ENCODE assay signal across 12 mouse cellular contexts in genomic region chr8:97252232-97252631, GRCm38 (mm10).
"Had no signal": no experiment of that assay in that cellular context is flagged by ENCODE, and none has a peak within 500 bp of the region (broad histone marks: within the 10 kb centered on the region; RNA-seq: fewer than 3 reads in every experiment).

No protein-coding gene starts in this region.

- H3K9ac ChIP-seq: limb, embryonic 12.5 days; liver, embryonic 14.5 days; neural tube, embryonic 15.5 days had no signal

- H3K4me1 ChIP-seq: midbrain, embryonic 10.5 days; neural tube, embryonic 15.5 days had no signal

- H3K4me2 ChIP-seq: limb, embryonic 12.5 days had no signal

- H3K27me3 ChIP-seq: neural tube, embryonic 15.5 days had no signal

- ATAC-seq: intestine, embryonic 16.5 days had no signal

- H3K4me3 ChIP-seq: limb, embryonic 12.5 days; midbrain, embryonic 10.5 days; myocyte; neural tube, embryonic 15.5 days had no signal

- DNase-seq: layer of hippocampus, adult 9-11 months; layer of hippocampus, postnatal 36 days; lung, adult 18-20 months; lung, postnatal 36 days; thymus, postnatal 4 days had no signal

- H3K36me3 ChIP-seq: limb, embryonic 12.5 days; midbrain, embryonic 10.5 days; neural tube, embryonic 15.5 days had no signal

- H3K9me3 ChIP-seq: midbrain, embryonic 10.5 days; neural tube, embryonic 15.5 days had no signal

- H3K27ac ChIP-seq: limb, embryonic 12.5 days; liver, embryonic 14.5 days; midbrain, embryonic 10.5 days; neural tube, embryonic 15.5 days; stomach, postnatal 0 days had no signal
